Mouse (Mus musculus) kidney, adult 2 months (tissue): ENCODE measurements around the gene Gm826. TPM values are rescaled to one million over a fixed set of nuclear protein-coding genes. Genes with fewer than 3 reads are reported as not detected.

Experiments used
- DNase-seq: peaks from one replicate; pipeline ENCODE4 v3.0.0; 2021
- H3K27ac ChIP-seq: fragments of 200-500 bp; 2 replicates; pipeline ENCODE4 v1.5.1; 2012; ENCODE audit warnings: low read depth, low read length, control low read depth, inconsistent platforms; ENCODE audit not compliant: insufficient read depth
- H3K27me3 ChIP-seq: fragments of 200-500 bp; replicated peaks from 2 replicates; pipeline ENCODE4 v1.6.1; 2012; ENCODE audit warnings: mild to moderate bottlenecking, moderate library complexity, low read length, inconsistent platforms; ENCODE audit not compliant: control insufficient read depth, insufficient read depth
- H3K36me3 ChIP-seq: fragments of 200-500 bp; 2 replicates; pipeline ENCODE4 v1.6.1; 2012; ENCODE audit warnings: mild to moderate bottlenecking, moderate library complexity, low read length, inconsistent platforms; ENCODE audit not compliant: control insufficient read depth, insufficient read depth
- H3K4me1 ChIP-seq: fragments of 200-500 bp; 2 replicates; pipeline ENCODE4 v1.6.1; 2011; ENCODE audit warnings: low read length; ENCODE audit not compliant: control insufficient read depth, insufficient read depth
- H3K4me3 ChIP-seq: fragments of 200-500 bp; 2 replicates; pipeline ENCODE4 v1.5.1; 2011; ENCODE audit warnings: mild to moderate bottlenecking, low read depth, low read length, control low read depth; ENCODE audit not compliant: insufficient read depth
- CTCF ChIP-seq: fragments of 200-500 bp; conservative IDR thresholded peaks from 2 replicates; pipeline ENCODE4 v1.5.1; 2011; ENCODE audit warnings: low read depth, mild to moderate bottlenecking, control low read depth, low read length, moderate library complexity, mixed read lengths; ENCODE audit not compliant: insufficient read depth, insufficient read length
- POLR2A ChIP-seq: fragments of 200-500 bp; IDR thresholded peaks from one replicate; pipeline ENCODE4 v1.6.1; 2011; ENCODE audit warnings: low read depth, low read length, control low read depth
- WGBS: fragments of 180-500 bp; shearing (Covaris S2); methylation state at CpG from one replicate; pipeline ENCODE4 v1.1.7; 2018; 5-methylcytosine and 5-hydroxymethylcytosine counted together
- polyA plus RNA-seq: library from polyadenylated mRNA; depleted of rRNA; stranded (reverse); fragments of >200 nt; gene quantifications from 2 replicates; pipeline ENCODE4 v1.2.3, GENCODE M21; 2012

The Gm826 gene
- polyA plus RNA-seq, 1 experiment = 0.25 TPM

DNA sequence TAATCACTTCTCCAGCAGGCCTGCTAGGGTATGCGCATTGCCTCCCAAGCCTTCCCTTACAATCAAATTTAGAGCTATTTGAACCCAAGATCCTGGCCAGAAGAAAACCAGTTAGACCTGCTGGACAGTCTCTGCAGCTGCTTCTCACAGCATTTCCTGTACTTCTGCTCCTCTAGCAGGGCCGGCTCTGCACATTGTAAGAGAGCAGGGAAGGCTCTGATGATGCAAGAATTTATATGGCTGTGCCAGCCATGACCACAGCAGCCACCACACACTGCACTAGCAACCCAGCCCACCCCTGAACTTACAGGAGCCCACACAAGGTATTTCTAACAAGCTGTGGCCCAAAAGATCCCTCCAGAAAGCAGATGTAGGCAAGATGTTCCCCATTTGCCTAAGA lies 19.6 kb upstream of the Gm826 start:
- Histone ChIP-seq H3K36me3 (no peaks in the 10 kb centered on the region), H3K4me3 (no peak overlapping the region), H3K4me1 (0 out of 2 replicates have a peak, but pooled peaks cover 7% of the 10 kb centered on the region), H3K27me3 (no peaks in the 10 kb centered on the region), H3K27ac (no peak overlapping the region)
- 57% methylated on average over 2 of the region's 2 CpGs for WGBS
- TF ChIP-seq CTCF (no peak), POLR2A (no peak)
- DNase-seq = no peak

DNA sequence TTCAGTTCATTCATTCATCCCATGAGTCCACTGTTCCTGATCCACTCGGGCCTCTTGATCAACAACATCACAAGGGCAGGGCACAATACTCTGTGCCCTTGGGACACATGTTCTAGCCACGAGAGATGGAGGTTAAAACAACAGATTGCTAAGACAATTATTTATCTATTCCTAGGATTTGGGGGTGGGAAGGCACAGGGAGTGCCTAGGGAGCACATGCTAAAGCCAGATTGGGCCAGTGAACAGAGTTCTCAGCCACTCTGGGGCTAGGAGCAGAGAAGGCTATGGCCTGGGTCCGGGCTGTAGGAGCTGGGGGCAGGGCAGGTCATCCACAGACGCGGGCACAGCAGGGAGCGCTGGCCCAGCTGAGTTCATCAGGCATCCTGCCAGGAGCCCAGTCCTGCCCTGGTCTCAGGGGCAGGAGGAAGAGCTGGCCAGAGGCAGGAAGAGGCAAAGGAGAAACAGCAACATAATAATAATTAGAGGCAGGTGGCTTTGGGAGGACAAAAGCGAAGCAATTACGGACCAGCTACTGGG lies 17.1 kb upstream of the Gm826 start:
- no peak for TF ChIP-seq CTCF
- no peak for TF ChIP-seq POLR2A
- H3K27ac ChIP-seq = no peak overlapping the region
- WGBS = 20% methylated on average over 8 of the region's 8 CpGs

GRCm38 (mm10) chr2:160349578-160349977 lies 15.6 kb upstream of the Gm826 start:
- no peak for DNase-seq
- no peak overlapping the region for H3K4me3 ChIP-seq
- 0 out of 2 replicates have a peak, but pooled peaks cover 7% of the 10 kb centered on the region for H3K4me1 ChIP-seq
- no peaks in the 10 kb centered on the region for H3K36me3 ChIP-seq
- no peaks in the 10 kb centered on the region for H3K27me3 ChIP-seq
- no peak overlapping the region for H3K27ac ChIP-seq
- WGBS = 50% methylated on average over 4 of the region's 4 CpGs
- TF ChIP-seq CTCF (no peak), POLR2A (no peak)

More for the DNA sequence above, 17.1 kb upstream of the Gm826 start:
- Histone ChIP-seq H3K4me1 (0 out of 2 replicates have a peak, but pooled peaks cover 7% of the 10 kb centered on the region), H3K27me3 (no peaks in the 10 kb centered on the region), H3K36me3 (no peaks in the 10 kb centered on the region), H3K4me3 (no peak overlapping the region)
- DNase-seq = peak; percentile 88

- H3K27me3 ChIP-seq = no peaks in the 10 kb centered on the region
- H3K4me3 ChIP-seq = no peak overlapping the region
- H3K36me3 ChIP-seq = no peaks in the 10 kb centered on the region
- WGBS = 78% methylated on average over 7 of the region's 7 CpGs
- DNase-seq = no peak
- TF ChIP-seq POLR2A (no peak), CTCF (no peak)
- H3K27ac ChIP-seq = no peak overlapping the region
- 0 out of 2 replicates have a peak, but pooled peaks cover 7% of the 10 kb centered on the region for H3K4me1 ChIP-seq
These were observed 14.8 kb upstream of the Gm826 start for GRCm38 (mm10) chr2:160348796-160349195.

GRCm38 (mm10) chr2:160348072-160348604 lies 14.2 kb upstream of the Gm826 start:
- Histone ChIP-seq H3K27me3 (no peaks in the 10 kb centered on the region), H3K27ac (no peak overlapping the region), H3K4me3 (no peak overlapping the region), H3K36me3 (no peaks in the 10 kb centered on the region), H3K4me1 (0 out of 2 replicates have a peak, but pooled peaks cover 7% of the 10 kb centered on the region)
- 66% methylated on average over 4 of the region's 4 CpGs for WGBS
- no peak for TF ChIP-seq POLR2A
- TF ChIP-seq CTCF = no peak
- DNase-seq = no peak

- no peaks in the 10 kb centered on the region for H3K27me3 ChIP-seq
- H3K36me3 ChIP-seq = no peaks in the 10 kb centered on the region
- H3K4me1 ChIP-seq = no peaks in the 10 kb centered on the region
- TF ChIP-seq POLR2A (no peak), CTCF (no peak)
- no peak overlapping the region for H3K4me3 ChIP-seq
- no peak overlapping the region for H3K27ac ChIP-seq
- no peak for DNase-seq
These were observed 11.7 kb upstream of the Gm826 start for GRCm38 (mm10) chr2:160345644-160346043.

GRCm38 (mm10) chr2:160340121-160340520 lies 6.2 kb upstream of the Gm826 start:
- TF ChIP-seq POLR2A (no peak), CTCF (no peak)
- Histone ChIP-seq H3K4me1 (no peaks in the 10 kb centered on the region), H3K27ac (no peak overlapping the region), H3K36me3 (no peaks in the 10 kb centered on the region), H3K4me3 (no peak overlapping the region), H3K27me3 (no peaks in the 10 kb centered on the region)
- 34% methylated on average over 4 of the region's 4 CpGs for WGBS
- no peak for DNase-seq

- Histone ChIP-seq H3K27me3 (no peaks in the 10 kb centered on the region), H3K36me3 (no peaks in the 10 kb centered on the region), H3K4me1 (no peaks in the 10 kb centered on the region), H3K27ac (no peak overlapping the region), H3K4me3 (no peak overlapping the region)
- DNase-seq = peak; percentile 23
- 71% methylated on average over 5 of the region's 5 CpGs for WGBS
- TF ChIP-seq CTCF = no peak
- no peak for TF ChIP-seq POLR2A
These were observed 5.6 kb upstream of the Gm826 start for GRCm38 (mm10) chr2:160339595-160339994.
